Mouse (Mus musculus): ENCODE data around the gene Fam166b.

The Fam166b gene

DNA sequence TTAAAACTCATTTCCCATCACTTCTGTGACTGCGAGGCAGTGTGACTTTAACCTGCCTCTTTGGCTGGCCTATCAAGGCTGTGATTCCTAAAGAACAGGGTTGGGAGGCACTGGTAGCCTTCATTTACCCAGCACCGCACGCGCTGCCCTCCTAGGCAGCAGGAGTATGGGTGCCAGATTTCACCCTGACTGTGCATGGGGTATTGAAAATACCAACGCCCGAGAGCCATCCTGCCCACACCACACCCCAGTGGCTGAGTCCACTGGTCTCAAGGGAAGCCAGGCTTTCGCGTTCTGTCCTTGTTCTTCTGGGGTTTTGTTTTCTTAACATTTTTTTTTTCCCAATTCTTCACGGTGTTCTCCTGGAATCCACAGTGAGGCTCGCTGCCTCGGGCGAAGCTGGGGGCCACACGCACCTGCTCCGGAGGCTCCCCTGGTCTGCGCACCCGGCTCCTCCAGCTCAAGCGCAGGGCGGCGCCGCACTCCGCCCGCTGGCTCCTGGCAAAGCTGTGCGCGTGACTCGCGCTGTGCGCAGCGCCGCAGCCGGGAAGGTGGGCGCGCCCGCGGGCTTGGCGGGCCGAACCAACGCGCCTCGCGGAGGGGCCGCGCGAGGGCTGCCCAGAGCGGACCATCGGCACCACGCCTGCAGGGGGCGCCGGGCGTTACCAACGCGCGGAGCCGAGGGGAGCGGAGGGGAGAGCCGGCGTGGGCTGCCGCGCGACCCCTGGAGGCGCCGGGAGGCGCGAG is 47.4 kb downstream of the Fam166b start, which contains the start of gene Rusc2:
Rusc2 (plus strand) TSS at position 572 of the 747 bp plus-strand sequence.
- peak; percentile 78 for DNase-seq (ENCODE audit: extremely low spot score)

- no peak for DNase-seq (ENCODE audit: extremely low spot score)
Measured at GRCm38 (mm10) chr4:43380951-43381350, 48.0 kb downstream of the Fam166b start.

GRCm38 (mm10) chr4:43379601-43380000 is 49.3 kb downstream of the Fam166b start:
- no peak for DNase-seq (ENCODE audit: extremely low spot score)
